Mouse (Mus musculus): ENCODE measurements around the gene Notch1. TPM values are rescaled to one million over a fixed set of nuclear protein-coding genes. Genes with fewer than 3 reads are reported as not detected.

The Notch1 gene
- total RNA-seq, 4 experiments from 2014 or later = 22.2 to 36.5 (median 29.1) TPM

DNA sequence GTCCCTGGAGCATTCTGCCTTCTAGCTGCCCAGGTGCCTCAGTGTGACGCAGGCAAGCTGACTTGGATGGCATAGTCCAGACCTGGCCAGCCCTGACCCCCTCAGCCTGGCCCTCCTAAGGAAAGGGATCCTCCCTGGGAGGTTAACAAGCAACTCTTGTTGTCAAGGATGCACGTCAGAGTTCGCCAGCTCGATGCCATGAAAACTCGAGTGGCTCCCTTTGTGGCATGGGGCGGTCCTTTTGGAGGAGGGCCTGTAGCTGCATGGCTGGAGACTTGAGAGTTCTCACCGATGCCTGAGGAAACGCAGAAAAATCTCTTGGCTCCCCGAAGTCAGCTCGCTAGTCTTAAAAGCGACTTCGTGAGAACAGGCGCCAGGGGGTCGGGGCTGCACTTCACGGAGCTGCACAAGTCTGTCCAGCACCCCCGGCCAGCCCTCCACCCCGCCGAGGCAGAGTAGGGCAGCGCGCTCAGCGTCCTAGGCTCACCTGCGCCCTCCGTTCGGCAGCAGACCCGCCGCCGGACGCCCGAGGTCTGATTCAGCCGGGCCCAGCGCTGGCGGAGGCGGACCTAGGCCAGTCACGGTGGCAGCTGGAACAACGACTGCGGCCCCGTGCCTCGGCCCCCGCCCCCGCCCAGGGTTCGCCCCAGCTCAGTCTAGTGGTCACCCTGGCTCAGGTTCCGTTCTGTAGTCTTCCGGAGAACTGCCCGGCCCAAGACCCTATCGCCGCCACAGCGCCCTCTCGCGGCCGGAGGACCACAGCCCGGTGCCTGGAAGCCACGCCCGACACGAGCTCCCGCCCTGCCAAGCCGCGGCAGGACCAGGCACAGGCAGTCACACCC, 107.7 kb downstream of the Notch1 start, which contains the start of gene Inpp5e:
Inpp5e (minus strand) TSS at position 689 of the 842 bp plus-strand sequence.
- peak; percentile 97 for DNase-seq (ENCODE audit: low spot score)

Small RNAs within 50 kb of the gene (microRNA-seq; reads per million reads assigned to microRNA genes)
- not detected for gene Mir6996

Other genes with a start within 250 kb of the Notch1 start
- under 1 TPM; 0.08 to 0.17 (median 0.14) TPM for gene Ccdc187, start 222.1 kb downstream of the Notch1 start, total RNA-seq (2022)
- 100 to 1,000 TPM; 188 to 246 (median 219) TPM for gene Gpsm1, start 201.1 kb downstream of the Notch1 start, total RNA-seq (2022)
- gene Dnlz, start 164.6 kb downstream of the Notch1 start, total RNA-seq (2022) = 10 to 100 TPM; 22.4 to 26.2 (median 25.4) TPM
- gene Card9, start 155.7 kb downstream of the Notch1 start, total RNA-seq (2022) = 1 to 10 TPM in 3 of 4 experiments, under 1 TPM in 1; 0.54 to 2.2 (median 1.7) TPM
- gene Snapc4, start 136.0 kb downstream of the Notch1 start, total RNA-seq (2022) = 10 to 100 TPM in 2 of 4 experiments, 1 to 10 TPM in 2; 6.4 to 13.1 (median 8.6) TPM
- 10 to 100 TPM; 38.1 to 49.7 (median 44.6) TPM for gene Entr1, start 127.3 kb downstream of the Notch1 start, total RNA-seq (2022)
- gene Pmpca, start 127.3 kb downstream of the Notch1 start, total RNA-seq (2022) = 100 to 1,000 TPM; 137 to 173 (median 153) TPM
- gene Inpp5e, start 107.5 kb downstream of the Notch1 start, total RNA-seq (2022) = 10 to 100 TPM; 14.9 to 19.2 (median 15.8) TPM
- 10 to 100 TPM; 40.7 to 45.7 (median 41.7) TPM for gene Sec16a, start 71.4 kb downstream of the Notch1 start, total RNA-seq (2022)
- gene Egfl7, start 63.4 kb upstream of the Notch1 start, total RNA-seq (2022) = 100 to 1,000 TPM; 122 to 172 (median 148) TPM
- gene Gm20532, start 70.0 kb upstream of the Notch1 start, total RNA-seq (2022) = not detected
- 10 to 100 TPM; 51.1 to 65.9 (median 60.8) TPM for gene Agpat2, start 87.8 kb upstream of the Notch1 start, total RNA-seq (2022)
- gene Fam69b, start 111.8 kb upstream of the Notch1 start, total RNA-seq (2022) = 10 to 100 TPM; 15.0 to 26.6 (median 20.9) TPM
- not detected for gene Lcn4, start 154.6 kb upstream of the Notch1 start, total RNA-seq (2022)

Data from heart, adult 8-10 months (tissue).